Mouse (Mus musculus) midbrain, postnatal 0 days (tissue): ENCODE measurements around the gene Dhx40. TPM values are rescaled to one million over a fixed set of nuclear protein-coding genes. Genes with fewer than 3 reads are reported as not detected.

Source experiments
- ATAC-seq: fragments of 200-750 bp; cut with Nextera tagmentation; 2 replicates; pipeline ENCODE4 v1.8.0; 2017; ENCODE audit warnings: moderate number of reproducible peaks, mild to moderate bottlenecking, moderate TSS enrichment, moderate library complexity; ENCODE audit not compliant: low FRiP score
- DNase-seq: peaks from one replicate; pipeline ENCODE4 v3.0.0-alpha.2; 2015; ENCODE audit warnings: low spot score
- H3K27ac ChIP-seq: fragments of 300-500 bp; sonication (generic); 2 replicates; pipeline ENCODE4 v1.5.1; 2014; ENCODE audit warnings: low read depth, mild to moderate bottlenecking, low read length, mixed read lengths
- H3K27me3 ChIP-seq: fragments of 300-500 bp; sonication (generic); 2 replicates; pipeline ENCODE4 v1.6.1; 2014; ENCODE audit warnings: low read length, control low read depth, mixed read lengths; ENCODE audit not compliant: insufficient read depth
- H3K36me3 ChIP-seq: fragments of 300-500 bp; sonication (generic); 2 replicates; pipeline ENCODE4 v1.6.1; 2014; ENCODE audit warnings: low read length, control low read depth, mixed read lengths; ENCODE audit not compliant: insufficient read depth
- H3K4me1 ChIP-seq: fragments of 300-500 bp; sonication (generic); 2 replicates; pipeline ENCODE4 v1.6.1; 2014; ENCODE audit warnings: mild to moderate bottlenecking, control low read depth, antibody characterized with exemption, low read length, mixed read lengths; ENCODE audit not compliant: insufficient read depth
- H3K4me2 ChIP-seq: fragments of 300-500 bp; sonication (generic); 2 replicates; pipeline ENCODE4 v1.6.1; 2014; ENCODE audit warnings: low read depth, mild to moderate bottlenecking, low read length, mixed read lengths; ENCODE audit not compliant: poor library complexity, severe bottlenecking
- H3K4me3 ChIP-seq: fragments of 300-500 bp; sonication (generic); 2 replicates; pipeline ENCODE4 v1.5.1; 2014; ENCODE audit warnings: low read depth, mild to moderate bottlenecking, low read length, moderate library complexity
- H3K9ac ChIP-seq: fragments of 300-500 bp; sonication (generic); replicated peaks from 2 replicates; pipeline ENCODE4 v1.6.1; 2014; ENCODE audit warnings: mild to moderate bottlenecking, low read length, moderate library complexity, mixed read lengths; ENCODE audit not compliant: poor library complexity, severe bottlenecking
- H3K9me3 ChIP-seq: fragments of 300-500 bp; sonication (generic); 2 replicates; pipeline ENCODE4 v1.6.1; 2016; ENCODE audit warnings: low read length, control low read depth
- CTCF ChIP-seq: IDR thresholded peaks from 2 replicates; pipeline ENCODE4 v1.5.1; 2016; ENCODE audit warnings: antibody characterized with exemption, mild to moderate bottlenecking
- WGBS: fragments of 180-500 bp; shearing (Covaris S2); extraction: QIAGEN DNeasy Blood & Tissue Kit; methylation state at CpG from one replicate; pipeline ENCODE4 v1.1.7; 2014; 5-methylcytosine and 5-hydroxymethylcytosine counted together
- polyA plus RNA-seq: library from polyadenylated mRNA; unstranded; fragments of >200 nt; fragmentation: Nextera tagmentation; extraction: Ambion mirVana; gene quantifications from 2 replicates; pipeline ENCODE4 v1.2.1, GENCODE M21; 2015
- total RNA-seq: library from RNA; depleted of rRNA; stranded (reverse); fragments of >200 nt; gene quantifications from 2 replicates; pipeline ENCODE4 v1.2.3, GENCODE M21; 2014

Gene Dhx40
- total and polyA plus RNA-seq, 2 experiments from 2014 or later, result 11.1 to 14.9 TPM

DNA sequence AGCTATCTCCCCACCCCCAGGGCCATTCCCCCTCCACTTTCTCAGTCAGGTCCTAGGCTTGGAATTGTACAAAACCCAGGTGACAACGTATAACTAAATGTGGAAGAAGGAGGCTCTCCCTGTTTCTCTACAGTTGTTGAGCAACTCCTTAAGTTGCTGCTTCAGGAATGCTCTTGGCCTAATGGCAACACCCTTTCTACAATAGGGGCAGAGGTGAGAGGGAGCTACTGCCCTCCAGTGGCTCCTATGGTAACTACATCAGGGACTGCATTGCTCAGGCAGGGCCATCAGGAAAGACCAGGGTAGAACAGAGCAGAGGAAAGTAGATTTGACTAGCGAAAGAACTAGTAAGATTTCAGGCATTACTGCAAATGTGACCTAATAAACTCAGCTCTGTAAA is 28.8 kb upstream of the Dhx40 start:
- Histone ChIP-seq H3K36me3 (no peaks in the 10 kb centered on the region), H3K27ac (no peak overlapping the region), H3K9ac (no peak overlapping the region), H3K4me3 (no peak overlapping the region), H3K4me2 (no peak overlapping the region), H3K4me1 (no peaks in the 10 kb centered on the region), H3K27me3 (no peaks in the 10 kb centered on the region), H3K9me3 (no peaks in the 10 kb centered on the region)
- DNase-seq (no peak), ATAC-seq (no peak)
- peak; percentile 69 for TF ChIP-seq CTCF
- 51% methylated on average over 2 of the region's 2 CpGs for WGBS

DNA sequence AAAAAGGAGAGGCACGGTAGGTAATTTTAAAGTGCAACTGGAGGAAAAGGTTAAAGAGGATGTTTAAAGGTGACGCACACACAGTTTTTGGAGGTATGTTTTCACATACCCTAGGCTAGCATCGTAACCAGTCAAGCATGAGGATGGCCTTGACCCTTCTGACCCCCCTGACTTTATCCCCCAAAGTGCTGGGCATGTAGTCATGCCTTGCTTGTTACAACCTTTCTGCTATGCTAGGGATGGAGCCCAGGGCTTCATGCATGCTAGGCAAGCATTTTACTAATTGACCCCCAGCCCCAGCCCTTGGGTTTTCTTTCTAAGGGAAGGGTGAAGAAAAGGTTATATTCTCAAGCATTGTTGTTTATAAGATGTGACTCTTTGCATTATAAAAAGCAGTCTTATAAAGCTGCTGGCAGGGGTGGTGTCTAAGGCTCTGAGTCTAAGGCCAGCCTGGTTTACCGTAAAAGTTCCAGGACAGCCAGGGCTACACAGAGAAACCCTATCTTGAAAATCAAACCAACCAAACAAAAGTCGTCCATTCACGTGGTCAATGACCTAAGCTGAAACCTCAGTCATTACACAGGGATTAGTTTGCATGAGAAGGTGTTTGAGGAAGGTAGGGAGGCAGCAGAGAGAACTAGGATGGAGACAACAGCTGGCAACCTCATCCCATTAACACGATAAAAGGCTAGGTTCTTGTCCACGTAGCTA is 27.2 kb upstream of the Dhx40 start:
- no peaks in the 10 kb centered on the region for H3K4me1 ChIP-seq
- H3K4me2 ChIP-seq, result no peak overlapping the region
- no peak for DNase-seq
- H3K9me3 ChIP-seq, result no peaks in the 10 kb centered on the region
- no peak for TF ChIP-seq CTCF
- no peak for ATAC-seq
- no peak overlapping the region for H3K4me3 ChIP-seq
- 64% methylated on average over 8 of the region's 8 CpGs for WGBS
- no peak overlapping the region for H3K27ac ChIP-seq
- H3K27me3 ChIP-seq, result no peaks in the 10 kb centered on the region
- H3K9ac ChIP-seq, result no peak overlapping the region
- no peaks in the 10 kb centered on the region for H3K36me3 ChIP-seq

DNA sequence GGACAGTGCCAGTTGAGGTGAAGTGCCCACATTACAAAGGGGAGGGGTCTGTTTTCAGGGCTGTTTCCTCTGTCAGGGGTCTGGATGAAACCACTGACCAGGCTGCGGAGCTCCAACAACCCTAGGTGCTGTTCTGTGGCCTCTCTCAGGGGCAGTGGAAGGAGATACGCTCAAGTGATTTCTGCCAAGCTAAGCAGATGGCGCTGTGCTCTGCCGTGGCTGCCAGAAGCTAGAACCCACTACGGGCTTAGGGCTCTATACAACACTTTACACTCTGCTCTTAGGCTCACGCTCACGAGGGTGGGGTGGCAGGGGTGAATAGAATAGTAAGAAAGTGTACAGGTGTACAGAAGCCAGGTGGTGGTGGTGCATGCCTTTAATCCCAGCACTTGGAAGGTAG is 26.5 kb upstream of the Dhx40 start:
- H3K27me3 ChIP-seq, result no peaks in the 10 kb centered on the region
- H3K27ac ChIP-seq, result no peak overlapping the region
- H3K4me2 ChIP-seq, result no peak overlapping the region
- DNase-seq (no peak), ATAC-seq (no peak)
- H3K4me3 ChIP-seq, result no peak overlapping the region
- no peaks in the 10 kb centered on the region for H3K36me3 ChIP-seq
- no peak for TF ChIP-seq CTCF
- no peaks in the 10 kb centered on the region for H3K9me3 ChIP-seq
- WGBS, result 78% methylated on average over 7 of the region's 7 CpGs
- H3K9ac ChIP-seq, result no peak overlapping the region
- no peaks in the 10 kb centered on the region for H3K4me1 ChIP-seq

DNA sequence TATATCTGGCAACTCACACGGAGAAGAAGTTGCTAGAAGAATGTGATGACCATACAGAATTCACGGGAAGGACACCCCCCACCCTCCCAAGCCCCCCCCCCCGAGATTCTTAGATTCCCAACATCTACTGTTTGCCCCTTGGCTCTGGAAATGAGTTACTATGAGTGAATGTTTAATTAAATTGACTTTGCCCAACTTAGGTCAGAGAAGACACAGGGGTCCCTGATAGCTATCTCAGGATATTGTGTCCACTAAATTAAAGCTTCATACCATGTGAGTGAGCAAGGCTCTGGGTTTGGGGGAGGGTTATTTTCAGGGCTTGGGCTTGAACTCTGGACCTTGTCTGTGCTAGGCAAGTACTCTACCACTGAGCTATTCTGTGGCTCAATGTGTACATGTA is 25.6 kb upstream of the Dhx40 start:
- no peak for DNase-seq

DNA sequence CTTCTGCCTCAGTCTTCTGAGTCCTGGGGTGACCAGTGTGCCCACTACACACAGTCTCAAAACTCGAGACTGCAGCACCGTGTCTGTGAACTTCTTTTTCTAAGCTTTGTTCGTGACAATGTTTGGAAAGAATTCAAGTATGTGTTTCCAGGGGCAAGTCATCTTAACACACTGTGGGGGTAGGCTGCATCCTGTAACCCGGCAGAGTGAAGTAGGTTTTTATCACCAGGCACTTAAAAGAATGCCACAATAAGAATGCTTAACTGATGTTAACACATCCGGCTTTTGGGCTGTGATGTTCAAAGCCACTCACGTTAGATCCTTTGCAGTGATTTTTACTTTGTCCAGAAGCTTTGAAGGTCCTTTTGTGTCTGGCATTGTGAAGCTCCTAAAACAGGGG is 20.9 kb upstream of the Dhx40 start:
- Histone ChIP-seq H3K4me2 (no peak overlapping the region), H3K9ac (no peak overlapping the region), H3K4me3 (no peak overlapping the region), H3K36me3 (no peaks in the 10 kb centered on the region), H3K9me3 (no peaks in the 10 kb centered on the region), H3K4me1 (no peaks in the 10 kb centered on the region), H3K27ac (no peak overlapping the region), H3K27me3 (no peaks in the 10 kb centered on the region)
- DNase-seq, result no peak
- no peak for TF ChIP-seq CTCF
- WGBS, result 62% methylated on average over 6 of the region's 6 CpGs
- ATAC-seq, result no peak

More for the DNA sequence above, 25.6 kb upstream of the Dhx40 start:
- Histone ChIP-seq H3K4me3 (no peak overlapping the region), H3K4me2 (no peak overlapping the region), H3K9me3 (no peaks in the 10 kb centered on the region), H3K36me3 (no peaks in the 10 kb centered on the region), H3K27ac (no peak overlapping the region), H3K9ac (no peak overlapping the region), H3K27me3 (no peaks in the 10 kb centered on the region), H3K4me1 (no peaks in the 10 kb centered on the region)
- ATAC-seq, result no peak
- no peak for TF ChIP-seq CTCF
- 70% methylated on average over 3 of the region's 3 CpGs for WGBS

DNA sequence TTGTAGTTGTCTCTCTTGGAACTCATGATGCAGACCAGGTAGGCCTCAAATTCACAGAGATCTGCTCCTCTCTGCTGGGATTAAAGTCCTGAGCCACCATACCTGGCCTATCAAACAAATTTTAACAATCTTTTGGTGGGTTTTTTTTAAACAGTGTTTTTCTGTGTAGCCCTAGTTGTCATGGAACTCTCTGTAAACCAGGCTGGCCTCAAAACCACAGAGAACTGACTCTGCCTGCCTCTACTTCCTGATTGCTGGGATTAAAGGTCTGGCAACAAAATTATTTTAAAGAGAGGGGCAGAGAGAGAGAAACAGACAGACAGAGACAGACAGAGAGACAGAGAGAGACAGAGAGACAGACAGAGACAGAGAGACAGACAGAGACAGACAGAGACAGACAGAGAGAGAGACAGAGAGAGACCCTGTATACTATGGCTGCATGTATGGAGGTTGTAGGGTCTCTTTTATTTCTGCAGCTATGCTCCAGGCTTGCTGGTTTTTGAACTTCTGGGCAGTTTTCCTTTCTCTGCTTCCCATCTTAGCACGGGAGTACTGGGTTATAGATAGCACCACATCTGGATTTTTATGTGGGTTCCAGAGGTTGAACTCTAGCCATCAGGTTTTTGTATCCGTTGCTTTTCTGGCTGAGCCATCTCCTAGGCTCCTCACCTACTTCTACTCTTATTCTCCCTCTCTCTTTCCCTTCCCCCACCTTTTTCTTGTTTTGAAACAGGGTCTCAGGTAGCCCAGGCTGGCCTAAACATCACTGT is 20.1 kb upstream of the Dhx40 start:
- no peak for TF ChIP-seq CTCF
- no peak for ATAC-seq
- WGBS, result 91% methylated on average over 2 of the region's 2 CpGs

More for the DNA sequence above, 20.1 kb upstream of the Dhx40 start:
- H3K4me3 ChIP-seq, result no peak overlapping the region
- no peaks in the 10 kb centered on the region for H3K36me3 ChIP-seq
- no peak for DNase-seq
- H3K9me3 ChIP-seq, result no peaks in the 10 kb centered on the region
- H3K4me2 ChIP-seq, result no peak overlapping the region
- H3K4me1 ChIP-seq, result no peaks in the 10 kb centered on the region
- no peak overlapping the region for H3K27ac ChIP-seq
- H3K9ac ChIP-seq, result no peak overlapping the region
- no peaks in the 10 kb centered on the region for H3K27me3 ChIP-seq
